Mouse (Mus musculus) liver (tissue): ENCODE measurements around the gene Calml4.
"Not testable (repeated sequence)": the region's sequence is repeated elsewhere in the genome, so short reads cannot be mapped to it uniquely, and the experiment has no call there.

ENCODE experiments used
- DNase-seq: peaks from one replicate; pipeline ENCODE4 v3.0.0-alpha.2; 2020; ENCODE audit warnings: mixed read lengths

Calml4 gene

DNA sequence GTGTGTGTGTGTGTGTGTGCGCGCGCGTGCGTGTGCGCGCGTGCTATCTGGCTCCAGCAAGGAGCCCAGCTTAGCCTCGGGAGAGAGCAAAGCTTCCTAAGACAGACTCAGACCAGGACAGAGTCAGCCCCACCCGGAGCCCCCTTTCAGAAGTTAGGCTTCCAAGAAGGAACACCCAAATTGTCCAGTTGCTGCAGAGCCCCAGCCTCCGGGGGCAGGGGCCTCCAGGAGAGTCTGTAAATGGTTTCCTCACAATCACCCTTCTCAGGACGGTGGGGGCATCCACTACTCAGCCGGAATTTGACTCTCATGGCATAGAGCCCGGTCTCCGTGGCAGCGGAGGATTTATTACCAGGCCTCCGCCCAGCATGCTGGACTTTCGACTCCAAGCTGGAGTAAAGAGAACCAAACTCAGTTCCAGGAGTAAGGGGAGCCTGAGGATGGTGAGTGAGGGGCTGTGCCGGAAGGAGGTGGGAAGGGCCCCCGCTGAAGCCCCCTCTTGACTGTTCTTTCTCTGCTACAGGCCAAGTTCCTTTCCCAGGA is at the start of gene Calml4:
Gene Calml4 (plus strand): TSS at position 362 of the 543 bp plus-strand sequence.
- peak; percentile 49 for DNase-seq

GRCm38 (mm10) chr9:62810095-62810494 is 47.8 kb upstream of the Calml4 start:
- DNase-seq = no peak

DNA sequence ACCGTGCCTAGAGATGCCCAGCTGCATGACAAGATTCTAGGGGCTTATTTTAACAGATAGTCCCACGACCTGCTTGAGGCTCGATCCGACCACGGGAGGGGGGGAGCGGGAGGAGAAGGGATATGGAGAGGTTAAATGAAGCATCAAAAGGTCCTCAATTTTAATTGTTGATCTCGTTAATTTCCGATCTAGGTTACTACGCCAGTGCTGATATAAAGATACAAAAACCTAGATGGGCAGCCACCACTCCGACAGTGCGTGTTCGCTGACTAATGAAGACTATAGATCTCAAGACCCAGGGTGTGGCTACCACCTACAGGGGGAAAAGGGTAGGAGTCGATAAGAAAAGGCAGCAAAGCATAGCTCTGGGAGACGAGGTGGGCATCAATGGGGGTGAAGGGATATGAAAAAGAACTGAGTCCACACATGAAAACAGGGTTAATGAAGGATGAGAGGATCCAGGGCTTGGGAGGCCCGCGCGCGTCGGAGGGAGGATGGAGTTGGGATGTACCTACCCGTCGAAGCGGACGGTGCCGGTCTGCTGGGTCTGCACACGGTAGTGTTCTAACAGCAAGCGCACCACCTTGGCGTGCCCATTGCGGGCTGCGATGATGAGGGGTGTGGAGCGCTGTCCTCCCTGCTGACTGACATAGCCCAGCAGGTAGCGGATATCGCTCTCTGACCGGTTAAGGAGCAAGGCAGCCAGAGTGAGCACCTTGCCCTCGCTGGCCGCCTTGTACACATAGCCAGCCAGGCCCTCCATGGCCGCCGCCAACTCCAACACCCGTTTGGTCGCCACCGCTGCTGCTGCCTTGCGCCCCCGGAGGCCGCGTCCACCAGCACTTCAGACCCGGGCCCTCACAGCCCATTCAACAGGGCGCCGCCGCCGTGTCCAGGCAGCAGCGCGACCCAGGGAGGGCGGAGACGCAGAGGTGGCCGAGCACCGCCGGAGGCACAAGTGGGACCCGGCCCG is 47.1 kb upstream of the Calml4 start:
- DNase-seq = peak; percentile 74

DNA sequence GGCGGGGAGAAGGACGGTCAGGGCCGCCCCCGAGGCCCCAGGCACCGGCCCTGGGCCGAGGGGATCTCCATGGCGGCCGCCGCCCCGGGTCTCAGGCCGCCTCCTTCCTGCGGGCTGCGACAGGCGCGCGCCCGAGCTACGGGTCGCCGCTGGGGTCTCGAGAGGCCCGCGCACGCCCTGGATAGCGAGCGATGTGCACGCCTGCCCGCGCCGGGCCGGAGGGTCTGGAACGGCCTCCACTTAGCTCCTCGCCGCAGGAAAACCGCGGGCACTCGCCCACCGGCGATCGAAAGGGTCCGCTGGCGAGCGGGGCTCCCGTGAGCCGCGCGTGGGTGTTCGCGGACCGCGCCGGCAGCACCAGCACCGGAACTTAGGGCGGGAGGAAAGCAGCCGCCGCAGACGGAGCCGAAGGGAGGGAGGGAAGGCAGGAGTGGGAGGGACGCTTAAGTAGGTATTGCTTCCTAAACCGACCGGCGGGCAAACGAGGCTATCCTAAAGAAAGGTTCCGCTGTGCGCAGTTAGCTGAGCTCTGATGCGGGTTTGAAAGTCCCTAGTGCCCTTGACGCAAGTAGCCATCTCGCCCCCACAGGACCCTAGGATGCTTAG is 46.3 kb upstream of the Calml4 start, which contains the start of gene Fem1b:
Gene Fem1b (minus strand): TSS at position 419 of the 606 bp plus-strand sequence.
- DNase-seq = peak; percentile 89

- no peak for DNase-seq
These were observed 45.4 kb upstream of the Calml4 start for GRCm38 (mm10) chr9:62812216-62813049.

DNA sequence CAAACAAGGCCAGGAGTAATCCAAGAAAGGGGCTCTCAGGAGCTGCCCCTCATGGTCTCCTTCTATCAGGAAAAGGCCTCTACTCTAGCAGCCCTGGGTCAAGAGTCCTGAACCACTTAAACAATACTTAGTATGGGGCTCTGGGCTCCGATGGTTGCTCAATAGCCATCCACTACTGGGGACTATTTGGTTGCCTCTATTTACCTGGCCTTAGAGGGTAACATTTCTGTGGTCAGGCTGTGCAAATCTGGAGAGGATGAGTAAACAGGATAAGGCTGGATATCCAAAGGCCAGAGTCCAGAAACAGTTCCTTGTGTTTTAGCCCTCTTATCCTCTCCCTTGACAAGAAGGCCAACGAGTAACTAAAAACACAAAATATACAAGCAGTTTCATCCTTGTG is 43.1 kb upstream of the Calml4 start:
- DNase-seq = no peak

- DNase-seq = no peak
These were observed 41.4 kb upstream of the Calml4 start for GRCm38 (mm10) chr9:62816323-62817098.

DNA sequence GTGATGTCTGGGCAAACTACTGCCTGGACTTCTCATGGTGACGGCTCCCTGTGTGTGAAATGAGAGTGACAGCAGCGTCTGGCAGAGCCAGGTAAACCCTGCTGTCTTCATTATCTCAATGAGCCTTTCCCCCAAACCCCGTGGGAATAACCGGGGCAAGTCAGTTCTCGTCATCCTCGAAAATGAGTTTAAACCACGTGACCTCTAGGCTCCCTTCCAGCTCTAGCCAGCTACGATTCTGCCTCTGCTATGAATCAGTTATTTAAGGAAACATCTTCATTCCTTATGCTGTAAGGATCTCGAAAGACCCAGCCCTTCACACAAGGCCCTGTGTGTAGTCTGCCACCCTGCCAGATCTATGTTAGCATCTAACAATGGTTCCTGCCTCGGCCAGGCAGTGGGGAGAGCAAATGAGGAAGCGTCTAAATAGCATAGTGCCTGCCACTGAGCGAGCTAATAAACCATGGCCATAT is 40.7 kb upstream of the Calml4 start:
- no peak for DNase-seq

DNA sequence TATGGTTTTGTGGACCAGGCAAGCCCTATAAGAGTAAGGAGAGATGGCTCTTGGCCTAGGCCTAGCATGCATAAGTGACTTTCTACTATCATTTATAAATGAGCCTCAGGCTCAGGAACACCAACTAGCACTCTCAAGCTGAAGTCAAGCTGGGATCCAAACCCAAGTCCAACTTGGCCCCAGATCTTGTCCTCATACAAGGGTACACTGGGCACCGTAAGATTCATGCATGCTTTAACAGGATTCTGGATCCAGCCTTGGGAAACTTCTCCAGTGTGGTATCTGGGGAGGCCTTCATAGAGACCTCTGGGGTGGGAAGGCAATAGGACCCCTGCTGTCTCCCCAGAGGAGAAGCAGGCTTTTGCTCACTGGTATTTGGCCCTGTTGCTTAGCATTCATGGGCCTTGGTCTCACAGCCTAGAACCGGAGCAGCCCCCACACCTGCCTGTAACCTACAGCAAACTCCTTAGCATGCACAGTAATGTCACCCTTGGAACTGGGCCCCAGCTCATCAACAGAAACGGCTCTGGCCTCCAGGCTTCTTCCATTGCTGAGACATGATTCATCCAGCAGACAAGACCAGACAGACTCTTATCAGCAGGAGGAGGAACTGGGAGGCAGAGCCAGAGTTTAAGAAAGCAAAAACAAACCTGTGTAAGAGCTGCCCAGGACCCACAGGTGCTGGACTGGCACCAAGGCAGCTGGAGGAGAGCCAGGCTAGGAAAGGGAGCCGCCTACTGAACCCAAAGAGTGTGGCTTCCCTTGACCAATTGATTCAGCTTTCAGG is 39.9 kb upstream of the Calml4 start:
- no peak for DNase-seq

- DNase-seq = no peak
These were observed 38.4 kb upstream of the Calml4 start for GRCm38 (mm10) chr9:62819494-62819893.

GRCm38 (mm10) chr9:62819910-62820309 is 38.0 kb upstream of the Calml4 start:
- not testable (repeated sequence) for DNase-seq

DNA sequence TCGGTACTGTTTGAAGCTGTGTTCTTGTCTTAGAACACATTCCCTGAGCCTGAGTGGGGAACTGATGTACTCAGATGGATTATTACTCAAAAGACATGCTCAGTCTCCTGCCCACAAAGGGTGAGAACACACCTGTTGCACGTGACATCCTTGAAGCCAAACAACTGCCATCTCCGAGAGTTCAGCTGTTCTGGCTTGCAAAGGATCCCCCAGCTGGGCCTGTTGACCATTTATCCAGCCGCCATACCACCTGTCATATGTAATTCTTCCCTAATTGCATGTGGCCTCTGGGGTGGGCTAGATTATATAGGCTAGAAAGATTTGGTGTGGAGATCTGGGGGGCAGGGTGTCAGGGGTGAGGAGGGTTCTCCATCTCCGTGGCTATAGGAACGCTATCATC is 37.1 kb upstream of the Calml4 start:
- no peak for DNase-seq

DNA sequence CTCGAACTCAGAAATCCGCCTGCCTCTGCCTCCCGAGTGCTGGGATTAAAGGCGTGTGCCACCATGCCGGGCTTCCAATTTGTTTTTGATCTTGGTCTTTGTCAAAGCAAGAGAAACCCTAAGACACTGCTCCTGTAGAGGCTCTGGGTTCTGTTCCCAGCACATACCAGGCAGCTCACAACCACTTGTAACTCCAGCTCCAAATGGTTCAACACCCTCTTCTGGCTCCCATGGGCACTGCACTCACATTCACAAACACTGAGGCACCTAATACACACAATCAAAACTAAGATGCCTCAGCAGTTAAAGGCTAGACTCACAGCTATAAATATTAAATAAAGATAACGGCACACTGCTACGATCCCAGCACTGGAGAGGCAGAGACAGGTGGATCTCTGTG is 36.1 kb upstream of the Calml4 start:
- no peak for DNase-seq

DNA sequence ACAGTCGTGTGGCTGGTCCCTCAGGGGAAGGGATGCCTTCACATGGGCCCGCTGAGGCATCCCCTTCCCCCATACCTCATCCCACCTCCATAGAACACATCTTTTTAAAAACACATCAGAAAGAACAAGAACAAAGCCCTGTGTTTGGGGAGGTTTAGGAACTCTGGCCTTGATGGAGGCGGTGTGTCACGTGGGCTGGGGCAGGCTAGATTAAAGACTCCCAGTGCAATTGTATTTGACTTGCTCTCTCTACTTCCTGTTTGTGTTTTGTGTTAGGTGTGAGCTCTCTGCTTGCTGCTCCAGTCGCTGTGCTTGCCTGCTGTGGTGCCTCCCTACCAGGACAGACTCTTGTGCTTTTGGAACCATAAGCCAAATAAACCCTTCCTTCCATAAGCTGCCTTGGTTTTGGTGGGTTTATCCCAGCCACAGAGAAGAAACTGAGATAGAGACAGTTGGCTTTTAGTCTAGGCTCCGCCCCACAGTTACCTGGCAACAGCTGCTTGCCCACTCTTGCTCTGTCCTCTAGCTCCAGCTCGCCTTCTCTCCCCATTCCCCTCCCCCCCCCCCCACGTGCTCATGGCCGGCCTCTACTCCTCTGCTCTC is 32.0 kb upstream of the Calml4 start:
- peak; percentile 42 for DNase-seq

- no peak for DNase-seq
These were observed 31.4 kb upstream of the Calml4 start for GRCm38 (mm10) chr9:62826456-62826855.

DNA sequence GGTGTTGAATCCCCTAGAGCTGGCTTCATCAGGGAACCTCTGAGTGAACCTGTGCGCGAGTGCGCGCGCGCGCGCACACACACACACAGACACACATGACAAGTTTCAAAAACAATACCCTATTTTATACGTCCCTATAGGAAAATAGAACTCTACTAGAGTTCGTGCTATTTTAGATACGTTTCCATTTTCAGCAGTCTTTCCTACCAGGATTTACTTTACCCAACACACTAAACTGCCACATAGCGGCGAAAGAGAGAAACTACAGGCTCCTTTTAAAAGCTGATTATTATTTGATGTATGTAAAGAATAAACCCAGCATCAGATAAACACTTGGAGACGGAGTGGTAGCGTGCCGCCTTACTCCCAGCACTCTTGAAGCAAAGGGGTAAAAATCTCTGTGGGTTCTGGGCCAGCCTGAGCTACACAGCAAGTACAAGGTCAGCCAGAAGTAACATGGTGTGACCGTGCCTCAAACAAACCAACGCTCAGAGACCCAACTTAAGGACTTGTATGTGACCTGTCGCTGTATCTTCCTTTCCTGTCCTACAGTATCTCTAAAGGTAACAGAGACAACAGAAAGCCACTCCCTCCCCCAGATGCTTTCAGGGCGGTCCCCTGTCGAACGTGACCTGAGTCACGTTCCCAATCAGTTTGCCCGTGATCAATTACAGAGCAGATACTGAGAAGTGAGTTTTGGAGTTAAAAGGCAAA is 29.8 kb upstream of the Calml4 start:
- DNase-seq = no peak

GRCm38 (mm10) chr9:62828662-62829086 is 29.2 kb upstream of the Calml4 start:
- DNase-seq = peak; percentile 96

- no peak for DNase-seq
These were observed 28.0 kb upstream of the Calml4 start for GRCm38 (mm10) chr9:62829877-62830276.

DNA sequence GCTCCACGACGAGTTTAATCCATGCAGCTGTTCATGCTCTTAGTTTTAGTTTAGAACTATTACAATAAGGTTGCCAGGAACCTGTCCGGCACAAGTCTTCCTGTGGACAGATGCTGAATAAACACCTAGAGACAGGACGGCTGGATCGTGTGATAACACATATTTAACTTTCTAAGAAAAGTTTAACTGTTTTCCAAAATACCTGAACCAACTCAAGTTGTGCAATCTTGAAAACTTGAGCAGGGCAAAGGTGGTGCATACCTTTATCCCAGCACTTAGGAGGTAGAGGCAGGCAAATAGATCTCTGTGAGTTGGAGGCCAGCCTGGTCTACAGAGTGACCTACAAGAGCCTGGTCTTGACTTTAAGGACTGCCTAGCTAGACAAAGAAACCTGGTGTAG is 23.0 kb upstream of the Calml4 start:
- DNase-seq = no peak
